Mouse (Mus musculus): ENCODE results near the gene Mrpl24. TPM values are rescaled to one million over a fixed set of nuclear protein-coding genes. Genes with fewer than 3 reads are reported as not detected.

Mrpl24 gene
- polyA plus RNA-seq, 1 experiment from 2014 or later = 61.6 TPM

GRCm38 (mm10) chr3:87948378-87949265, 29.3 kb downstream of the Mrpl24 start, which contains the start of gene Crabp2:
Crabp2 (plus strand) TSS chr3:87948666.
- TF ChIP-seq CTCF (IDR thresholded peaks at IDR 0.05) (no peak), EP300 (IDR thresholded peaks at IDR 0.05) (no peak)
- H3K27me3 ChIP-seq (replicated peaks; ENCODE audit: insufficient read depth, low read length) = peaks cover 14% of the 10 kb centered on the region; the same call in 1 of the 2 replicates
- no peak within 1 kb of the TSS for H3K27ac ChIP-seq (ENCODE audit: low read length)
- H3K4me2 ChIP-seq (replicated peaks; ENCODE audit: low read depth, low read length) = peak within 1 kb of the TSS; percentile 44
- no peaks in the 10 kb centered on the region for H3K36me3 ChIP-seq (ENCODE audit: insufficient read depth, low read length)
- 6% methylated on average over 33 of the region's 35 CpGs for WGBS
- H3K4me1 ChIP-seq (ENCODE audit: insufficient read depth, low read depth, low read length) = peaks cover 18% of the 10 kb centered on the region
- no peaks in the 10 kb centered on the region for H3K9me3 ChIP-seq (ENCODE audit: low read length)
- H3K9ac ChIP-seq (replicated peaks; ENCODE audit: low read depth) = no peak within 1 kb of the TSS
- ATAC-seq = no peak
- peak within 1 kb of the TSS; percentile 5; the same call in 1 of the 2 replicates for H3K4me3 ChIP-seq (ENCODE audit: low read depth, low read length)
- DNase-seq (ENCODE audit: low spot score) = no peak

DNA sequence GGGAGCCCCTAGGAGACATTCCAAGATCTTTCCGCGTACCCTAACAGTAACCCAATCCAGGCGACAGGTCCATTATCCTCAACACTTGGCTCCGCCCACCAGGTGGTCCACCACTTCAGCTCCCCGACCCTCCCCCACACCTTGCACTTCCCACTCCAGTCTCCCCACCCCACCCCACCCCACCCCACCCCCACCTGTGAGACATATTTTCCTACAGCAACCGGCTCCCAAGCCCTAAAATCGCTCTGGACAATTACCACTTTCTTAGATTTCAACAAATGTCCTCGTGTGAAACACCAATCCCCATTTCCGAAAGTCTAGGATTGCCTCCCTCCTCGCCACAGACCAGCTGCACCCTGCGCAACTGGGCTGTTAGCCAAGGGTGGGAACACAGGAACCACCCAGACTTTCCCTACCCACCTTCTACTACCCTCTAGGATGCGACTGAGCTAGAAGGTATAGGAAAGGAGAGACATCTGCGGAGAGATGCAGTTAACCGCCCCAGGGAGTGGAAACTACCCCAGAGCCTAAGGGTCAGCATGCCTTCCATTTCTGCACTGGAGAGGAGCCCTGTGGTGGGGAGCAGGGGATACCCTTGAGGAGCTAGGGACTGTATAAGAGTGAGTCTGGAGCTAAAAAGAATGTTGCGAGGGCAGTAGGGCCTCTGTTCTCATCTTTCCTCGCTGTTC, 30.1 kb downstream of the Mrpl24 start:
- Histone ChIP-seq H3K27ac (ENCODE audit: low read length) (no peak overlapping the region), H3K36me3 (ENCODE audit: insufficient read depth, low read length) (no peaks in the 10 kb centered on the region), H3K4me2 (replicated peaks; ENCODE audit: low read depth, low read length) (no peak overlapping the region), H3K27me3 (replicated peaks; ENCODE audit: insufficient read depth, low read length) (peaks cover 14% of the 10 kb centered on the region; the same call in 1 of the 2 replicates), H3K9me3 (ENCODE audit: low read length) (no peaks in the 10 kb centered on the region), H3K4me3 (ENCODE audit: low read depth, low read length) (no peak overlapping the region), H3K4me1 (ENCODE audit: insufficient read depth, low read depth, low read length) (peaks cover 18% of the 10 kb centered on the region), H3K9ac (replicated peaks; ENCODE audit: low read depth) (no peak overlapping the region)
- ATAC-seq = no peak
- WGBS = 24% methylated on average over 16 of the region's 16 CpGs
- TF ChIP-seq CTCF (IDR thresholded peaks at IDR 0.05) (no peak), EP300 (IDR thresholded peaks at IDR 0.05) (no peak)
- DNase-seq (ENCODE audit: low spot score) = no peak

DNA sequence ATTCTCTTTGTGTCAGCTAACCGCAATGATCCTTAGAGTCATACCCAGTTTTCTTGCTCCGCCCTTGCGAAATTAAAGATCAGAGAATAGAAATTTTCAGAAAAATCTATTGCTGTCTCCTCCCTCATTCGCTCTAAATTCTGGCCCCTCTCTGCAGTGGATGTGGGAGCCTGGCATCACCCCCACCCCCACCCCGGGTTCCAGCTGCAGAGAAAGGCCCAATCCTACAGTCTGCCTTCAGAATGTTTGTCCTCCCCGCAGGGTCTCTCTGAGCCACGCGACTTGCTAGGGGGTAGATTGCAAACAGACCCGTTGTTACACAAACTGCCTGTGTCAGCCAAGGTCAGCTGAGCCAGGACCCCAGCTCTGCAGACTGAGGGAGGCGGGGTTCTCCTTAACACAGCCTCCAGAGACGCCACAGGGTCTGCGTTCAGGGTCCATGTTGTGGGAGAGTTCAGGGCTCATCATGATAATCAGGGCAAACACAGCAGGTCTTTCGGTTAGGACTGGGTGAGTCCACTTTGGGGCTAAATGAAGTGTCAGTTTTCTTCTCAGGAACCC, 30.7 kb downstream of the Mrpl24 start:
- DNase-seq (ENCODE audit: low spot score) (no peak), ATAC-seq (no peak)
- H3K4me1 ChIP-seq (ENCODE audit: insufficient read depth, low read depth, low read length) = peaks cover 18% of the 10 kb centered on the region
- H3K27me3 ChIP-seq (replicated peaks; ENCODE audit: insufficient read depth, low read length) = peaks cover 14% of the 10 kb centered on the region; the same call in 1 of the 2 replicates
- H3K4me3 ChIP-seq (ENCODE audit: low read depth, low read length) = no peak overlapping the region
- WGBS = 18% methylated on average over 13 of the region's 13 CpGs
- no peak overlapping the region for H3K9ac ChIP-seq (replicated peaks; ENCODE audit: low read depth)
- no peak for TF ChIP-seq EP300 (IDR thresholded peaks at IDR 0.05)
- no peak for TF ChIP-seq CTCF (IDR thresholded peaks at IDR 0.05)
- no peaks in the 10 kb centered on the region for H3K9me3 ChIP-seq (ENCODE audit: low read length)
- no peak overlapping the region for H3K27ac ChIP-seq (ENCODE audit: low read length)
- no peaks in the 10 kb centered on the region for H3K36me3 ChIP-seq (ENCODE audit: insufficient read depth, low read length)
- no peak overlapping the region for H3K4me2 ChIP-seq (replicated peaks; ENCODE audit: low read depth, low read length)

DNA sequence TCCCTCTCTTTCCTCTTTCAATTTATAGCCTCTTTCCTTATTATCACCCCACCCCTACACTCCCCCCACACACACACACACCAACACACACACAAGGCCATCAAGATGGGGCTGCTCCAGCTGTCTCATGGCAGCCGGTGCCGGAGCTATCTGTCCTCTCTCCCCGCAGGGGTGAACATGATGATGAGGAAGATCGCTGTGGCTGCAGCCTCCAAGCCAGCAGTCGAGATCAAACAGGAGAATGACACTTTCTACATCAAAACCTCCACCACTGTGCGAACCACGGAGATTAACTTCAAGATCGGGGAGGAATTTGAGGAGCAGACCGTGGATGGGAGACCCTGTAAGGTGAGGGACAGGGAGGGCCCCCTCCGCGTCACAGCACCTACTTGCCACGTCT, 32.6 kb downstream of the Mrpl24 start:
- no peak overlapping the region for H3K4me3 ChIP-seq (ENCODE audit: low read depth, low read length)
- ATAC-seq (no peak), DNase-seq (ENCODE audit: low spot score) (no peak)
- H3K9ac ChIP-seq (replicated peaks; ENCODE audit: low read depth) = no peak overlapping the region
- WGBS = 16% methylated on average over 12 of the region's 12 CpGs
- H3K4me2 ChIP-seq (replicated peaks; ENCODE audit: low read depth, low read length) = peak overlapping the region; percentile 37
- no peaks in the 10 kb centered on the region for H3K9me3 ChIP-seq (ENCODE audit: low read length)
- H3K27me3 ChIP-seq (replicated peaks; ENCODE audit: insufficient read depth, low read length) = peaks cover 14% of the 10 kb centered on the region; the same call in 1 of the 2 replicates
- no peak for TF ChIP-seq EP300 (IDR thresholded peaks at IDR 0.05)
- no peak for TF ChIP-seq CTCF (IDR thresholded peaks at IDR 0.05)
- H3K27ac ChIP-seq (ENCODE audit: low read length) = no peak overlapping the region
- no peaks in the 10 kb centered on the region for H3K36me3 ChIP-seq (ENCODE audit: insufficient read depth, low read length)
- peaks cover 18% of the 10 kb centered on the region for H3K4me1 ChIP-seq (ENCODE audit: insufficient read depth, low read depth, low read length)

DNA sequence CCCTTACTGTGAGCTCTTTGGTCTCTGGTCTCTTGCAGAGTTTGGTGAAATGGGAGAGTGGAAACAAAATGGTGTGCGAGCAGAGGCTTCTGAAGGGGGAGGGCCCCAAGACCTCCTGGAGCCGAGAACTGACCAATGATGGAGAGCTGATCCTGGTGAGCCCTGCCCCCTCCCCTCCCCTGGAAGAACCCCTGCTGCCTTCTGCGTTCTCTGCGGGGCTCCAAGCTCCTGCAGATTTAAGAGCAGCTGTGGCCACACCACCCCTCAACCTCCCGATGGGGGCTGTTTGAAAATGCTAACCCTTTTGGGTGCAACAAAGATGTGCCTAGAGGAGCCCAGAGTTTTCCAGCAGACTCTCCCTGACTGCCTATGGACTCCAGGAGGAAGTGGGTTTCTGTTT, 33.1 kb downstream of the Mrpl24 start:
- peaks cover 14% of the 10 kb centered on the region; the same call in 1 of the 2 replicates for H3K27me3 ChIP-seq (replicated peaks; ENCODE audit: insufficient read depth, low read length)
- peak overlapping the region; percentile 37 for H3K4me2 ChIP-seq (replicated peaks; ENCODE audit: low read depth, low read length)
- peak overlapping the region; percentile 6; the same call in 1 of the 2 replicates for H3K4me3 ChIP-seq (ENCODE audit: low read depth, low read length)
- ATAC-seq (peak; percentile 82), DNase-seq (ENCODE audit: low spot score) (peak; percentile 71)
- H3K9ac ChIP-seq (replicated peaks; ENCODE audit: low read depth) = no peak overlapping the region
- H3K36me3 ChIP-seq (ENCODE audit: insufficient read depth, low read length) = no peaks in the 10 kb centered on the region
- H3K4me1 ChIP-seq (ENCODE audit: insufficient read depth, low read depth, low read length) = peaks cover 13% of the 10 kb centered on the region
- no peak overlapping the region for H3K27ac ChIP-seq (ENCODE audit: low read length)
- TF ChIP-seq EP300 (IDR thresholded peaks at IDR 0.05) = no peak
- TF ChIP-seq CTCF (IDR thresholded peaks at IDR 0.05) = no peak
- 4% methylated on average over 5 of the region's 5 CpGs for WGBS
- H3K9me3 ChIP-seq (ENCODE audit: low read length) = no peaks in the 10 kb centered on the region

DNA sequence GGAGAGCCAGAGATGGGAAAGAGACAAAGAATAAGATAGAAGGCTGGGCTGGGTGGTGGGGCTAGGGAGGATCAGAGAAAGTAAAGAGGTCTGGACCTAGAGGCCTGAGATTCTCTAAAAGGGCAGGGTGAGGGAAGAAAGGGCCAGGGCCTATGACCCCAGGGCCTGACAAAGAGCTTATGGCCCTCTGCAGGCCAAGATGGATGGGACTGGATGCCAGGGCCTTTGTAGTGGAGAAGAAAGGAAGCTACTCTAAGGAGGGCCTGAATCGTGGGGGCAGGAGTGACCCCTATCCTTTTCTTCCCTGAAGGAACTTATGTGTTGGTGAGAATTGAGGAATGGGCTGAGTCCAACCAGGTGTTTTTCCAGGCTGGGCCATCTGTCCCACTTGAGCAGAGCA, 38.8 kb downstream of the Mrpl24 start:
- no peak overlapping the region for H3K27ac ChIP-seq (ENCODE audit: low read length)
- no peaks in the 10 kb centered on the region for H3K27me3 ChIP-seq (replicated peaks; ENCODE audit: insufficient read depth, low read length)
- H3K4me3 ChIP-seq (ENCODE audit: low read depth, low read length) = no peak overlapping the region
- no peak for DNase-seq (ENCODE audit: low spot score)
- ATAC-seq = no peak
- no peak overlapping the region for H3K9ac ChIP-seq (replicated peaks; ENCODE audit: low read depth)
- H3K36me3 ChIP-seq (ENCODE audit: insufficient read depth, low read length) = no peaks in the 10 kb centered on the region
- 64% methylated on average over 1 of the region's 1 CpGs for WGBS
- H3K4me1 ChIP-seq (ENCODE audit: insufficient read depth, low read depth, low read length) = no peaks in the 10 kb centered on the region; the same call in 1 of the 2 replicates
- TF ChIP-seq CTCF (IDR thresholded peaks at IDR 0.05) = no peak
- TF ChIP-seq EP300 (IDR thresholded peaks at IDR 0.05) = no peak
- H3K4me2 ChIP-seq (replicated peaks; ENCODE audit: low read depth, low read length) = no peak overlapping the region
- no peaks in the 10 kb centered on the region for H3K9me3 ChIP-seq (ENCODE audit: low read length)

All from lung, postnatal 0 days (tissue).